In genomic region chr5:143017401-143017800, GRCm38 (mm10) we compare ENCODE assay signal across 10 mouse cellular contexts. TPM values are rescaled to one million over a fixed set of nuclear protein-coding genes. Genes with fewer than 3 reads are reported as not detected.
DNase-seq lines count a peak whose midpoint lies in the region; ATAC-seq and TF ChIP-seq lines count a peak whose summit lies in the region.
"Had no signal": no experiment of that assay in that cellular context is flagged by ENCODE, and none has a peak within 500 bp of the region (broad histone marks: within the 10 kb centered on the region; RNA-seq: fewer than 3 reads in every experiment).

No protein-coding gene starts in this region.

- no peak for TF ChIP-seq CTCF in liver, embryonic 14.5 days (IDR thresholded peaks at IDR 0.05; ENCODE audit: low read depth)

- H3K27me3 ChIP-seq in embryonic facial prominence, embryonic 13.5 days, result no peaks in the 10 kb centered on the region
- H3K27me3 ChIP-seq in embryonic facial prominence, embryonic 10.5 days (replicated peaks; ENCODE audit: low read depth, poor library complexity, severe bottlenecking), result no peaks in the 10 kb centered on the region
- H3K27me3 ChIP-seq in liver, embryonic 14.5 days (ENCODE audit: control insufficient read depth, insufficient read depth, low read length), result no peaks in the 10 kb centered on the region
- H3K27me3 ChIP-seq: limb, embryonic 13.5 days had no signal

- H3K4me1 ChIP-seq in embryonic facial prominence, embryonic 13.5 days, result no peaks in the 10 kb centered on the region
- H3K4me1 ChIP-seq in embryonic facial prominence, embryonic 10.5 days, result no peaks in the 10 kb centered on the region
- no peaks in the 10 kb centered on the region for H3K4me1 ChIP-seq in liver, embryonic 14.5 days (replicated peaks; ENCODE audit: control insufficient read depth in 2 of 2, insufficient read depth in 2 of 2, low read length in 1 of 2)
- H3K4me1 ChIP-seq: limb, embryonic 13.5 days had no signal

- ATAC-seq in embryonic facial prominence, embryonic 13.5 days (ENCODE audit: insufficient number of reproducible peaks, insufficient read depth, low FRiP score, low TSS enrichment, low read depth), result no peak
- peak; percentile 26; the same call in 1 of the 2 replicates for ATAC-seq in liver, embryonic 14.5 days (ENCODE audit: insufficient read depth)
- ATAC-seq in frontal cortex, adult (ENCODE audit: low TSS enrichment), result no peak

- H3K9ac ChIP-seq in embryonic facial prominence, embryonic 13.5 days, result no peak overlapping the region
- H3K9ac ChIP-seq in liver, embryonic 14.5 days (replicated peaks), result no peak overlapping the region
- H3K9ac ChIP-seq: limb, embryonic 13.5 days had no signal

- no peak overlapping the region for H3K4me3 ChIP-seq in embryonic facial prominence, embryonic 13.5 days
- no peak overlapping the region for H3K4me3 ChIP-seq in embryonic facial prominence, embryonic 10.5 days
- H3K4me3 ChIP-seq in liver, embryonic 14.5 days (ENCODE audit: insufficient read depth in 1 of 2, low read depth in 2 of 2, low read length in 2 of 2), result no peak overlapping the region
- H3K4me3 ChIP-seq: limb, embryonic 13.5 days had no signal

- H3K4me2 ChIP-seq in embryonic facial prominence, embryonic 13.5 days, result no peak overlapping the region
- no peak overlapping the region for H3K4me2 ChIP-seq in liver, embryonic 14.5 days (ENCODE audit: low read depth)
- H3K4me2 ChIP-seq: limb, embryonic 13.5 days had no signal

- peaks cover 64% of the 10 kb centered on the region for H3K36me3 ChIP-seq in embryonic facial prominence, embryonic 13.5 days
- H3K36me3 ChIP-seq in embryonic facial prominence, embryonic 10.5 days (replicated peaks), result peaks cover 93% of the 10 kb centered on the region
- H3K36me3 ChIP-seq in liver, embryonic 14.5 days (replicated peaks; ENCODE audit: control insufficient read depth, insufficient read depth, low read depth), result peaks cover 34% of the 10 kb centered on the region

- no peaks in the 10 kb centered on the region for H3K9me3 ChIP-seq in embryonic facial prominence, embryonic 13.5 days
- H3K9me3 ChIP-seq in embryonic facial prominence, embryonic 10.5 days, result no peaks in the 10 kb centered on the region
- no peaks in the 10 kb centered on the region for H3K9me3 ChIP-seq in liver, embryonic 14.5 days (ENCODE audit: control insufficient read depth, low read length)
- H3K9me3 ChIP-seq: limb, embryonic 13.5 days had no signal

- 74% methylated on average over 5 of the region's 5 CpGs for WGBS in embryonic facial prominence, embryonic 13.5 days
- 84% methylated on average over 5 of the region's 5 CpGs for WGBS in embryonic facial prominence, embryonic 10.5 days
- WGBS in liver, embryonic 14.5 days (ENCODE audit: insufficient replicate concordance), result 51% methylated on average over 5 of the region's 5 CpGs

- no peak for TF ChIP-seq EP300 in liver, embryonic 14.5 days (IDR thresholded peaks at IDR 0.05; ENCODE audit: low read depth)

- DNase-seq in embryonic facial prominence, embryonic 10.5 days (ENCODE audit: low spot score), result no peak
- peak; percentile 26 for DNase-seq in thymus, postnatal 0 days (ENCODE audit: low spot score)
- DNase-seq in thymus, adult 18-20 months, result no peak
- DNase-seq in liver, embryonic 14.5 days (ENCODE audit: low read depth in 3 of 3, low spot score in 3 of 3), result no peak
- no peak for DNase-seq in frontal cortex, postnatal 36 days (ENCODE audit: low spot score in 2 of 2)
- no peak for DNase-seq in cerebellum, postnatal 36 days
- DNase-seq: embryo, embryonic 11 days had no signal

- H3K27ac ChIP-seq in embryonic facial prominence, embryonic 13.5 days, result peak overlapping the region; percentile 44; the same call in 1 of the 2 replicates
- H3K27ac ChIP-seq in embryonic facial prominence, embryonic 10.5 days (replicated peaks), result no peak overlapping the region
- H3K27ac ChIP-seq in liver, embryonic 14.5 days, result no peak overlapping the region
- H3K27ac ChIP-seq: limb, embryonic 13.5 days had no signal

RNA-seq across cellular contexts. Expression of gene Fscn1, which starts 57.3 kb away (rescaled TPM):
- polyA plus RNA-seq in embryonic facial prominence, embryonic 13.5 days (2015; fragmentation: Nextera tagmentation; extraction: Ambion mirVana), result 392 and 441 TPM in 2 replicates
- 759 and 790 TPM in 2 replicates for polyA plus RNA-seq in embryonic facial prominence, embryonic 10.5 days (2016; fragmentation: Nextera tagmentation; extraction: Ambion mirVana)
- polyA plus RNA-seq in thymus, postnatal 0 days (2015; fragmentation: Nextera tagmentation; extraction: Ambion mirVana), result 33.5 and 37.0 TPM in 2 replicates
- polyA plus RNA-seq in liver, embryonic 14.5 days (2012; rRNA removed), result 21.1 and 25.3 TPM in 2 replicates
- polyA plus RNA-seq in liver, embryonic 14.5 days (2014; fragmentation: Nextera tagmentation; extraction: Ambion mirVana), result 19.3 and 21.4 TPM in 2 replicates

Comparison
In these comparisons a context has a peak if more than half of its experiments do, and no peak if none do; other contexts are left out.
1. RNA of gene Fscn1, which starts 57.3 kb away (polyA plus RNA-seq): 759 to 790 TPM in embryonic facial prominence, embryonic 10.5 days and 392 to 441 TPM in embryonic facial prominence, embryonic 13.5 days; 33.5 to 37.0 TPM in thymus, postnatal 0 days and 19.3 to 25.3 TPM in liver, embryonic 14.5 days; every median in the first group is over 10 times any median in the second.